Mouse (Mus musculus): ENCODE data around the gene Ap4s1. TPM values are rescaled to one million over a fixed set of nuclear protein-coding genes. Genes with fewer than 3 reads are reported as not detected.

Ap4s1 gene
- polyA plus RNA-seq, 1 experiment from 2014 or later = 30.8 TPM

DNA sequence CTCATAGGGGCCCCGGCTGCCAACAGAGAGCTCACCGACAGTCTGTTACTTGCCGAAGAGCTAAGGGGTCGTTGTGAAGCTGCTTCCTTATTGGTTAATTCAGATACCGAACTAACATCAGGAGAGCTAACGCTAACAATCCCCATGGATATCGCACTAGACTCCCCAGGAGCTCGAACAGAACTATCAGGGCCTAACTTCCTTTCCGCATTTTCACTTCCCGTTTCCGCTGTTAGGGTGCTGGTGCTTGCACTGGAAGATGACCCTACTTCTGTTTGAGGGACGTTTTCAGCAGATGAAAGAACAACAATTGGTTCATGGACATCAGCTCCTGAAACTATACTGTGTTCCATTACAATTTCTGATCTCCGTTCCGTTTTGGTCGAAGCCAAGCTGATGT lies 77.9 kb downstream of the Ap4s1 start:
- no peak for TF ChIP-seq CTCF (IDR thresholded peaks at IDR 0.05)
- no peak for TF ChIP-seq EP300 (IDR thresholded peaks at IDR 0.05)
- Histone ChIP-seq H3K9ac (replicated peaks; ENCODE audit: low read depth) (no peak overlapping the region), H3K4me2 (replicated peaks; ENCODE audit: low read depth, low read length) (no peak overlapping the region), H3K27ac (ENCODE audit: low read length) (no peak overlapping the region), H3K4me1 (ENCODE audit: insufficient read depth, low read depth, low read length) (no peaks in the 10 kb centered on the region), H3K4me3 (ENCODE audit: low read depth, low read length) (no peak overlapping the region), H3K36me3 (ENCODE audit: insufficient read depth, low read length) (peaks cover 39% of the 10 kb centered on the region), H3K27me3 (replicated peaks; ENCODE audit: insufficient read depth, low read length) (no peaks in the 10 kb centered on the region), H3K9me3 (ENCODE audit: low read length) (no peaks in the 10 kb centered on the region)
- 87% methylated on average over 15 of the region's 15 CpGs for WGBS
- DNase-seq (ENCODE audit: low spot score) (no peak), ATAC-seq (no peak)

DNA sequence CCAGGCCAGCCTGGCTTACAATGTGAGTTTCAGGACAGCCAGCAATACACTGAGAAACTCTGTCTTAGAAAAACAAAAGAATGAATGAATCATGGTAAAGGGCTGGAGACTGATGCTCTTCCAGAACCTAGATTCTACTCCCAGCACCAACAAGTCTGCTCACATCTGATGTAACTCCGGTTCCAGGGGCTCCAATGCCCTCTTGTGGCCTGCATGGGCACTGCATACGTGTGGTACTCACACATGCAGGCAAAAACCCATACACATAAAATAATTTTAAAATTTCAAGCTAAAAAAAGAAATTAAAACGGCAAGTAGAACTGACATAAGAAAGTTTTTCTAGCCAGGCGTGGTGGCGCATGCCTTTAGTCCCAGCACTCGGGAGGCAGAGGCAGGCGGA lies 94.0 kb downstream of the Ap4s1 start:
- H3K27ac ChIP-seq (ENCODE audit: low read length) = no peak overlapping the region
- no peaks in the 10 kb centered on the region for H3K9me3 ChIP-seq (ENCODE audit: low read length)
- ATAC-seq (no peak), DNase-seq (ENCODE audit: low spot score) (peak; percentile 17)
- H3K36me3 ChIP-seq (ENCODE audit: insufficient read depth, low read length) = peaks cover 53% of the 10 kb centered on the region
- no peak overlapping the region for H3K9ac ChIP-seq (replicated peaks; ENCODE audit: low read depth)
- no peaks in the 10 kb centered on the region for H3K4me1 ChIP-seq (ENCODE audit: insufficient read depth, low read depth, low read length)
- no peaks in the 10 kb centered on the region for H3K27me3 ChIP-seq (replicated peaks; ENCODE audit: insufficient read depth, low read length)
- peak; percentile 67 for TF ChIP-seq CTCF (IDR thresholded peaks at IDR 0.05)
- TF ChIP-seq EP300 (IDR thresholded peaks at IDR 0.05) = no peak
- H3K4me3 ChIP-seq (ENCODE audit: low read depth, low read length) = no peak overlapping the region
- H3K4me2 ChIP-seq (replicated peaks; ENCODE audit: low read depth, low read length) = no peak overlapping the region
- 88% methylated on average over 7 of the region's 7 CpGs for WGBS

Other genes starting within 250 kb of the Ap4s1 start
- 0.27 and 0.42 TPM in 2 replicates for gene Coch, start 97.7 kb upstream of the Ap4s1 start, polyA plus RNA-seq (2015; fragmentation: Nextera tagmentation; extraction: Ambion mirVana)
- 34.2 and 34.8 TPM in 2 replicates for gene Strn3, start 864 bp downstream of the Ap4s1 start, polyA plus RNA-seq (2015; fragmentation: Nextera tagmentation; extraction: Ambion mirVana)
- gene Hectd1, start 138.5 kb downstream of the Ap4s1 start, polyA plus RNA-seq (2015; fragmentation: Nextera tagmentation; extraction: Ambion mirVana) = 27.5 and 31.8 TPM in 2 replicates

Measured in lung, postnatal 0 days (tissue).